Mouse (Mus musculus) layer of hippocampus, adult 11-12 months (tissue): ENCODE results near the gene Man1c1.

Source experiments
- DNase-seq: peaks from one replicate; pipeline ENCODE4 v3.0.0; 2022; ENCODE audit warnings: low spot score

Gene Man1c1

DNA sequence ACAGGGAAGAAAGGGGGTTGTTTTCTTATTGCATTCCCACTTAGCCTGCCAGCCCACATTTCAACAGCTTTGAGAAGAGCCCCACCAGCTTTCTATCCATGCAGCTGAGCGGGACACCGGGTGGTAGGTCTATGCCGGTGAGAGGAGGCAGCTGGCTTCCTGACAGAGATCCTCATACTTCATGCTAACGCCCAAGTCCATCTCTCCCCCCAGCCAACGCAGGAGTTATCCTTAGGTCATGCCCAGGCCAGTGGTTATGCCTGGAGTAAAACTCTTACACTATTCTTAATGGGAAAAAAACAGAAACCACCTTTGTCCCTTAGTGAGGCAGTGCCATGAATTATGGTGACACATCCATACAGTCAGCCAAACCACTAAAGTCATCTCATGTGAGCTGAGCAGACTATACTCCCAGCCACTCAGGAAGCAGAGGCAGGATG is 66.0 kb downstream of the Man1c1 start:
- DNase-seq = no peak

- DNase-seq = no peak
Observed at GRCm38 (mm10) chr4:134636406-134636805, 67.7 kb downstream of the Man1c1 start.

GRCm38 (mm10) chr4:134634001-134634400 is 70.1 kb downstream of the Man1c1 start:
- no peak for DNase-seq

GRCm38 (mm10) chr4:134632131-134632711 is 71.9 kb downstream of the Man1c1 start:
- peak; percentile 66 for DNase-seq

GRCm38 (mm10) chr4:134631471-134632130 is 72.5 kb downstream of the Man1c1 start:
- peak; percentile 62 for DNase-seq

DNA sequence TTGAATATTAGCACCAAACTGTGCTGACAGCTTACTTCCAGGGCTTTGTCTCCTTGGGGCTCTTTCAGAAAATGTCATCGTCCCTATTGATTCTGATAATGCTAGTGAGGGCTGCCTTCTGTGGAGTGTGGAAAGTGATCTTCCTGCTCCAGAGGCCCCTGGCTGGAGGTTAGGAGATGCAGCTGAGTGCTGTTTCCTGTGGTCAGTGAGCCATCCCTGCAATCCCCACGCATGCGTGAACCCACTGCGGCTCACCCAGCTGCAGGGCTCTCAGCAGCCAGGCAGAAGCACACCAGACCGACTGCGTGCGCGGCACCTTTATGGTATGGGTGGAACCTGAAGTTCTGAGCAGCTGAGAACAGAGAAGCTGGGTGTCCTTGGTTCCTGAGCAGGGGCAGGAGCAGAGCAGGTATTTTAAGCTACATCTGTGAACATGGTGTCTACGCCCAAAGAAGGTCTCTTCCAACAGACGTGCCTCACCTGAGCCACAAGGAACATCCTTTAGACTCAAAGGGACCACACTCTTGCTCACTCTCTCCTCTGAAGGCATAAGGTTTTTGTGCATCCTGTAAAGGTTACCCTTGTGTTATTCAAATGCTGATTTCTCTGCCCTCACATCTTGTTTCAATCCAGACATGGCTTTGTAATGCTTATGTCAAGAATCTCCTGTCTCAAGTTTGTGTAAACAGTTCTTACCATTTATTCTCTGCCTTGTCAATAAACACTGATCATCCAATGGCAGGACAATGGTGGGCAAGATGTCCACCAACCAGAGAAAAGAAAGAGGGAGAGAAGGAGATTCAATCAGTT is 75.3 kb downstream of the Man1c1 start:
- DNase-seq = no peak

GRCm38 (mm10) chr4:134628058-134628457 is 76.0 kb downstream of the Man1c1 start:
- DNase-seq = no peak

- DNase-seq = no peak
Observed at GRCm38 (mm10) chr4:134626883-134627282, 77.2 kb downstream of the Man1c1 start.

- DNase-seq = no peak
Observed at GRCm38 (mm10) chr4:134626350-134626749, 77.7 kb downstream of the Man1c1 start.

- peak; percentile 67 for DNase-seq
Observed at GRCm38 (mm10) chr4:134624109-134624862, 79.8 kb downstream of the Man1c1 start.

GRCm38 (mm10) chr4:134621695-134622094 is 82.4 kb downstream of the Man1c1 start:
- DNase-seq = no peak

DNA sequence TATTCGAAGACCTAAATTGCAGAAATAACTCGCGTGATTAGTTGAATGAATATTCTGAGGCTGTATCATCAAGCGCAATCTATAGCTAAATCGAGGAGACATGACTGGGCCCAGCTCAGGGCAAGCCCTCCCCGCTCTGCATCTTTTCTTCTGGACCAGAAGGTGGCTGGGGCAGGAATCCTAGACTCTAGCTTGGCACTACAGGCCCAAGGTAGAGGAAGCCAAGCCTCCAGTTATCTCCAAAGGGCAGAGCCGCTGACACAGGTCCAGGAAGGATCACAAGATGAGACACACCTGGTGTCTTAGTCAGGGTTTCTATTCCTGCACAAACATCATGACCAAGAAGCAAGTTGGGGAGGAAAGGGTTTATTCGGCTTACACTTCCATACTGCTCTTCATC is 83.8 kb downstream of the Man1c1 start:
- DNase-seq = no peak

DNA sequence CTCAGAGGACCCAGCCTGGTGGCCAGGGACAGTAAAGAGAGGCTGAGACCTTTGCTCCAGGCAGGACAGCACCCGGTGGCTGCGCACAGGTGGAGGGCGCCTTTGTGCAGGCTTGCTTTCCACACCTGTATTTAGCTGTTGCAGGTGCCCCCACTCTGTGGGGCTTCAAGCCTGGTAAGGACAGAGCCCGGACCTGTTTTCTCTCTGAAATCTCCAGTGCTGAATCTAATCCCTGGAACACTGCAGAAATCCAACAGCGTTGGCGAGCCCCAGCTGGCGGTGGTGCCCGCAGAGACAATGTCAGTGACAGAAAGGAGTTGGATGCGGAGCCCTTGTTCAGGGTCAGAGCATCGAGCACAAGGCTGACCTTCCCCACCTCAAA is 84.6 kb downstream of the Man1c1 start:
- DNase-seq = no peak

GRCm38 (mm10) chr4:134618810-134619488 is 85.1 kb downstream of the Man1c1 start:
- DNase-seq = no peak

- DNase-seq = no peak
Observed at GRCm38 (mm10) chr4:134617779-134618178, 86.3 kb downstream of the Man1c1 start.

DNA sequence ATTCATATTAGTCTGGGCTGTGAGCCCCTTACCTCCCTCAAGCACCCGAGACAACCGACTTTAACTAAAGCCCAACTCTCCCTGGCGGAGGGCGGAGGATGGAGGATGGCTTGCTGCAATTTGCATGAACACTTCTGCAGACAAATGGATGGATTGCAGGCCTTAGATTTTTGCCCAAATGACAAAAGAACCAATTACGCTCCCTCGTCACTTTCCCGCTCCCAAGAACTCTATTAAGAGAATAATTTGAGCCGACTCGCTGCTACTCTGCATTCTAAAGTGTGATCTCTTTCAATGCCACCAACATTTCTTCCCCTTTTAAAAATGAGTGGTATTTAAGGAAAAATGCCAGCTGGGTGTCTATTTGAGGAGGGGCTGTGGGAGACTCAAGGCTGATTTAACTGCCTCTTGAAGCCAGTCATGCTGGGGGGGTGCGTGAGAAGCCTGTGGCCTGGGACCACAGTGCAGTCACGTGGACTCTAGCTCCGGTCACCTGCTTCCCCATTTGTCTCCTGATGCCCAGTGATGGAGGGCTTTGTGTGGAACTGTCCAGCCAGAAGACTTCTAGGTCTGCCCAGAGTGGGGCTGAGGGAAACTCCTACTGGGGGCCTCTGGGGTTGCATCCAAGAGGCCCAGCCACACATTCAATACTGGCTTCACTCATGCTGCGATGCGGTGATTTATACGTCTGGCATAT is 88.0 kb downstream of the Man1c1 start:
- peak; percentile 48 for DNase-seq

- no peak for DNase-seq
Observed at GRCm38 (mm10) chr4:134612070-134612667, 91.9 kb downstream of the Man1c1 start.

GRCm38 (mm10) chr4:134610616-134611015 is 93.5 kb downstream of the Man1c1 start:
- no peak for DNase-seq

- no peak for DNase-seq
Observed at GRCm38 (mm10) chr4:134607679-134608078, 96.4 kb downstream of the Man1c1 start.

GRCm38 (mm10) chr4:134606054-134606453 is 98.0 kb downstream of the Man1c1 start:
- no peak for DNase-seq

DNA sequence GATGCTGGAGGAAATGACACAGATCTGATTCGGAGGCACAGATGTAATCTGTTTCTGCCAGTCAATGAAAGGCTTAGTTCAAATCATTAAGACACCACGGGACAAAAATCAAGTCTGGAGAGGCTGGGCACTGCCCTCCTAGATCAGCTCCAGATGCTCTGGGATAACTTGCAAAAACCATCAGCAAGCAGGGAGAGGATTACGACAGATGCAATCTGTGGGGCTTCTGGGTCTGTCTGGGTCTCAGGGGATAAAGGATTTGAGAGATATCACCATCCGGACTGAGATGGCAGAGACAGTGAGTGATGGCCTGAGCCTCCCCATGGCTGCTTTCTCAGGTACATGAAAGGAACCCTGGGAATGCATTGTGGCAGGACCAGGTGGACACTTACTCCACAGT is 99.6 kb downstream of the Man1c1 start:
- no peak for DNase-seq
